Mouse (Mus musculus) liver, adult 2 months (tissue): ENCODE results near the gene Il23a. TPM values are rescaled to one million over a fixed set of nuclear protein-coding genes. Genes with fewer than 3 reads are reported as not detected.
"Not testable (repeated sequence)": the region's sequence is repeated elsewhere in the genome, so short reads cannot be mapped to it uniquely, and the experiment has no call there.

Experiments
- DNase-seq: peaks from one replicate; pipeline ENCODE4 v3.0.0-alpha.2; 2011; ENCODE audit warnings: low read depth, low spot score; ENCODE audit errors: extremely low read depth
- H3K27ac ChIP-seq: fragments of 200-500 bp; replicated peaks from 2 replicates; pipeline ENCODE4 v1.5.1; 2012; ENCODE audit warnings: low read depth, mild to moderate bottlenecking, control low read depth, inconsistent platforms, low read length; ENCODE audit not compliant: insufficient read depth
- H3K27me3 ChIP-seq: fragments of 200-500 bp; 2 replicates; pipeline ENCODE4 v1.6.1; 2012; ENCODE audit warnings: mild to moderate bottlenecking, moderate library complexity, low read length, inconsistent platforms; ENCODE audit not compliant: control insufficient read depth, insufficient read depth
- H3K36me3 ChIP-seq: fragments of 200-500 bp; 2 replicates; pipeline ENCODE4 v1.6.1; 2012; ENCODE audit warnings: low read length, inconsistent platforms; ENCODE audit not compliant: control insufficient read depth, insufficient read depth
- H3K4me1 ChIP-seq: fragments of 200-500 bp; 2 replicates; pipeline ENCODE4 v1.6.1; 2011; ENCODE audit warnings: low read length; ENCODE audit not compliant: control insufficient read depth, insufficient read depth
- H3K4me3 ChIP-seq: fragments of 200-500 bp; 2 replicates; pipeline ENCODE4 v1.5.1; 2011; ENCODE audit warnings: low read depth, mild to moderate bottlenecking, control low read depth, low read length, moderate library complexity; ENCODE audit not compliant: insufficient read depth
- H3K79me2 ChIP-seq: fragments of 200-500 bp; 2 replicates; pipeline ENCODE4 v1.6.1; 2012; ENCODE audit warnings: inconsistent platforms, mild to moderate bottlenecking, low read length, moderate library complexity; ENCODE audit not compliant: control insufficient read depth, insufficient read depth
- H3K9ac ChIP-seq: fragments of 200-500 bp; 2 replicates; pipeline ENCODE4 v1.6.1; 2012; ENCODE audit warnings: low read depth, mild to moderate bottlenecking, control low read depth, inconsistent platforms, low read length
- CTCF ChIP-seq: fragments of 200-500 bp; IDR thresholded peaks from 2 replicates; pipeline ENCODE4 v1.5.1; 2011; ENCODE audit warnings: low read depth, low read length, control low read depth
- POLR2A ChIP-seq: fragments of 200-500 bp; IDR thresholded peaks from 2 replicates; pipeline ENCODE4 v1.6.1; 2011; ENCODE audit warnings: low read length, control low read depth; ENCODE audit not compliant: insufficient read depth; ENCODE audit errors: extremely low read depth
- WGBS: fragments of 180-500 bp; shearing (Covaris S2); methylation state at CpG from one replicate; pipeline ENCODE4 v1.1.7; 2018; 5-methylcytosine and 5-hydroxymethylcytosine counted together
- polyA plus RNA-seq: library from polyadenylated mRNA; depleted of rRNA; stranded (reverse); fragments of >200 nt; gene quantifications from 2 replicates; pipeline ENCODE4 v1.2.3, GENCODE M21; 2012
- total RNA-seq: library from RNA; depleted of rRNA; stranded (reverse); fragments of >200 nt; gene quantifications from 2 replicates; pipeline ENCODE4 v1.2.3, GENCODE M21; 2014

Gene Il23a
- total and polyA plus RNA-seq, 2 experiments = not detected

- Histone ChIP-seq H3K27me3 (no peaks in the 10 kb centered on the region), H3K79me2 (peaks cover 3% of the 10 kb centered on the region; the same call in 1 of the 2 replicates), H3K27ac (peak overlapping the region; percentile 95), H3K36me3 (no peaks in the 10 kb centered on the region), H3K4me1 (peaks cover 5% of the 10 kb centered on the region; the same call in 1 of the 2 replicates), H3K9ac (peak overlapping the region; percentile 80), H3K4me3 (peak overlapping the region; percentile 63)
- TF ChIP-seq POLR2A (no peak), CTCF (no peak)
- DNase-seq = peak; percentile 24
- 25% methylated on average over 3 of the region's 3 CpGs for WGBS
Observed at GRCm38 (mm10) chr10:128302357-128302756, 3.8 kb upstream of the Il23a start.

GRCm38 (mm10) chr10:128298243-128298642 is 309 bp downstream of the Il23a start:
- TF ChIP-seq POLR2A (no peak), CTCF (no peak)
- Histone ChIP-seq H3K4me1 (peaks cover 3% of the 10 kb centered on the region), H3K79me2 (no peaks in the 10 kb centered on the region), H3K9ac (no peak overlapping the region), H3K4me3 (no peak overlapping the region), H3K27me3 (no peaks in the 10 kb centered on the region), H3K36me3 (0 out of 2 replicates have a peak, but pooled peaks cover 2% of the 10 kb centered on the region), H3K27ac (0 out of 2 replicates have a peak overlapping the region, but pooled peaks have one; percentile 1)
- peak; percentile 47 for DNase-seq
- WGBS = 54% methylated on average over 6 of the region's 6 CpGs

DNA sequence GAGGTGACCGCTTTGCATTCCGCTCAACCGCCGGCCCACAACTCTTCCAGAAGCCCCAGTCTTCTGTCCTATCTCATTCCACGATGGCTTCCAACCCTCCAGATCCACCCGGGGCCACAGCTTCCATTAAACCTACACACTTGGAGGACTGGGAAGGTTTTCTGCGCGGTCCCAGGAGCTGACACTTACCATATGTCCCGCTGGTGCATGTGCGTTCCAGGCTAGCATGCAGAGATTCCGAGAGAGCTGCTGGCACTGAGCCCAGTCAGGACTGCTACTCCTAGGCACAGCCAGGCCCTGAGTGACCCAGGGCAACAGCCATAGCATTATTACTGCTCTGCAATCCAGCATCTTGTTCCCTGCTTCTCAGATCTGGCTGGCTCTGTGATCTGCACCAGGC is 930 bp downstream of the Il23a start:
- no peak overlapping the region for H3K4me3 ChIP-seq
- no peak for TF ChIP-seq POLR2A
- TF ChIP-seq CTCF = no peak

GRCm38 (mm10) chr10:128297221-128297620 is 1.3 kb downstream of the Il23a start:
- WGBS = 76% methylated on average over 4 of the region's 4 CpGs
- H3K36me3 ChIP-seq = peaks cover 11% of the 10 kb centered on the region
- TF ChIP-seq CTCF (no peak), POLR2A (no peak)
- H3K27me3 ChIP-seq = no peaks in the 10 kb centered on the region
- no peak overlapping the region for H3K9ac ChIP-seq
- peaks cover 3% of the 10 kb centered on the region for H3K4me1 ChIP-seq
- H3K27ac ChIP-seq = no peak overlapping the region
- no peaks in the 10 kb centered on the region for H3K79me2 ChIP-seq
- no peak overlapping the region for H3K4me3 ChIP-seq
- no peak for DNase-seq

More for the DNA sequence above, 930 bp downstream of the Il23a start:
- WGBS = 69% methylated on average over 11 of the region's 11 CpGs
- H3K27ac ChIP-seq = 0 out of 2 replicates have a peak overlapping the region, but pooled peaks have one; percentile 1
- H3K4me1 ChIP-seq = peaks cover 3% of the 10 kb centered on the region
- H3K79me2 ChIP-seq = no peaks in the 10 kb centered on the region
- H3K27me3 ChIP-seq = no peaks in the 10 kb centered on the region
- no peak overlapping the region for H3K9ac ChIP-seq
- peaks cover 7% of the 10 kb centered on the region for H3K36me3 ChIP-seq
- DNase-seq = no peak

DNA sequence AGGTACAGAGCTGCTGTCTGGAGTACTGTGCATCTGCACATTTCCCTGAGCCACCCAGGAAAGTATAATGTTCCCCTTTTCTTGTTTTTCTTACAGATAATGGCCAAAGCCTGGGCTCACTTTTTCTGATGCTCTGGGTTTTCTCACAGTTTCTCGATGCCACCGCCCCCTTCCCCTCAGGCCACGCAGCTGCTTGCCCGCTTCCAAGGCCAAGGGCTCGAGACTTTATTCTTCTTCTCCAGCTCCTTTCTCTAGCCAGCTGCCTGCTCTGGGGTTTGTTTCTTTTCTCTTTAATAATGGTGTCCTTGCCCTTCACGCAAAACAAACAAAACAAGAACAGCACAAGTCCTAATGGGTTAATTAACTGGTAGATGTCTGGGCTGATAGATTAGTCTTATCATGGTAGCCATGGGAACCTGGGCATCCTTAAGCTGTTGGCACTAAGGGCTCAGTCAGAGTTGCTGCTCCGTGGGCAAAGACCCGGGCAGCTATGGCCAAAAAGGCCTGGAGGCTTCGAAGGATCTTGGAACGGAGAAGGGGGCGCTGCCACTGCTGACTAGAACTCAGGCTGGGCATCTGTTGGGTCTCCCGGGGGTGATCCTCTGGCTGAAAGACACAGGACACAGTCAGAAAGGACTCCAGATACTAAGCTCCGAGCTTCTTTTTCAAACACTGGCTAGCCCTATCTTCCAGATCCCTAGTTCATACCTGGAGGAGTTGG is 2.0 kb downstream of the Il23a start:
- no peak overlapping the region for H3K4me3 ChIP-seq
- 88% methylated on average over 13 of the region's 13 CpGs for WGBS
- no peaks in the 10 kb centered on the region for H3K79me2 ChIP-seq
- H3K4me1 ChIP-seq = peaks cover 1% of the 10 kb centered on the region; the same call in 1 of the 2 replicates
- H3K27me3 ChIP-seq = no peaks in the 10 kb centered on the region
- TF ChIP-seq POLR2A (no peak), CTCF (no peak)
- peaks cover 18% of the 10 kb centered on the region for H3K36me3 ChIP-seq
- DNase-seq = no peak
- H3K27ac ChIP-seq = no peak overlapping the region
- no peak overlapping the region for H3K9ac ChIP-seq

DNA sequence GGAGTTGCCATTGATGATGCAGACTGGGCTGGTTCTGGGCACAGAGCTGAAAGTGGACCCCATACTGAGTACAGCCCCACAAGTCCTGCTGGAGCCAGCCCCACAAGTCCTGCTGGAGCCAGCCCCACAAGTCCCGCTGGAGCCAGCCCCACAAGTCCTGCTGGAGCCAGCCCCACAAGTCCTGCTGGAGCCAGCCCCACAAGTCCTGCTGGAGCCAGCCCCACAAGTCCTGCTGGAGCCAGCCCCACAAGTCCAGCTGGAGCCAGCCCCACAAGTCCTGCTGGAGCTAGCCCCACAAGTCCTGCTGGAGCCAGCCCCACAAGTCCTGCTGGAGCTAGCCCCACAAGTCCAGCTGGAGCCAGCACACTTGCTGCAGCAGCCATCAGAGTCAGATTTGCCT is 8.0 kb downstream of the Il23a start:
- not testable (repeated sequence) for H3K9ac ChIP-seq, DNase-seq, H3K27ac ChIP-seq, H3K27me3 ChIP-seq, H3K4me1 ChIP-seq, H3K79me2 ChIP-seq, H3K4me3 ChIP-seq
- 94% methylated on average over 1 of the region's 1 CpGs for WGBS
- H3K36me3 ChIP-seq = peaks cover 69% of the 10 kb centered on the region
